Mouse (Mus musculus) CD4-positive naive resting alpha-beta T cell, adult 76 days (primary cell): ENCODE measurements around the gene Prkcz. TPM values are rescaled to one million over a fixed set of nuclear protein-coding genes. Genes with fewer than 3 reads are reported as not detected.

Experiments
- total RNA-seq: library from RNA; stranded (reverse); gene quantifications from one replicate; pipeline ENCODE4 v1.2.4, GENCODE M21; 2023

Prkcz gene
- 18.4 TPM for total RNA-seq

GRCm38 (mm10) chr4:155361303-155361791, at the start of gene Prkcz:
Gene Prkcz (minus strand): TSS chr4:155361361.

GRCm38 (mm10) chr4:155409058-155409776, 48.1 kb upstream of the Prkcz start, which contains the start of gene Cfap74:
Gene Cfap74 (plus strand): TSS chr4:155409190.

GRCm38 (mm10) chr4:155397511-155398221, 36.5 kb upstream of the Prkcz start, which contains the start of gene Gabrd:
Gene Gabrd (minus strand): TSS chr4:155398112.

GRCm38 (mm10) chr4:155249648-155250351, 111.4 kb downstream of the Prkcz start, which contains the start of gene Faap20:
Gene Faap20 (plus strand): TSS chr4:155249802.

GRCm38 (mm10) chr4:155222552-155222840, 138.7 kb downstream of the Prkcz start, which contains the start of gene Ski:
Gene Ski (minus strand): TSS chr4:155222592.

Other genes starting within 250 kb of the Prkcz start
- 167 TPM for gene Ski, start 138.8 kb downstream of the Prkcz start, total RNA-seq
- 40.8 TPM for gene Faap20, start 111.6 kb downstream of the Prkcz start, total RNA-seq
- not detected for gene Gabrd, start 36.8 kb upstream of the Prkcz start, total RNA-seq
- 0.70 TPM for gene Cfap74, start 47.8 kb upstream of the Prkcz start, total RNA-seq
- gene Tmem52, start 107.8 kb upstream of the Prkcz start, total RNA-seq: not detected
- gene Gnb1, start 130.0 kb upstream of the Prkcz start, total RNA-seq: 275 TPM
- 46.9 TPM for gene Nadk, start 201.0 kb upstream of the Prkcz start, total RNA-seq
- gene Slc35e2, start 240.1 kb upstream of the Prkcz start, total RNA-seq: 34.9 TPM